Mouse (Mus musculus) ovary, postnatal 36 days (tissue): ENCODE data around the gene Itpkb.

Experiments
- DNase-seq: peaks from one replicate; pipeline ENCODE4 v3.0.0; 2022; ENCODE audit warnings: low spot score, mixed read lengths

Gene Itpkb

GRCm38 (mm10) chr1:180420496-180421164, 90.3 kb downstream of the Itpkb start:
- DNase-seq, result peak; percentile 48

- no peak for DNase-seq
These were observed 91.1 kb downstream of the Itpkb start for GRCm38 (mm10) chr1:180421165-180421909.

GRCm38 (mm10) chr1:180422076-180422828, 92.0 kb downstream of the Itpkb start:
- DNase-seq, result peak; percentile 66

- no peak for DNase-seq
These were observed 92.8 kb downstream of the Itpkb start for GRCm38 (mm10) chr1:180423008-180423639.

GRCm38 (mm10) chr1:180423931-180424330, 93.6 kb downstream of the Itpkb start:
- DNase-seq, result no peak

GRCm38 (mm10) chr1:180426405-180426804, 96.1 kb downstream of the Itpkb start:
- DNase-seq, result no peak

- DNase-seq, result no peak
These were observed 97.4 kb downstream of the Itpkb start for GRCm38 (mm10) chr1:180427685-180428084.

- DNase-seq, result peak; percentile 47
These were observed 97.9 kb downstream of the Itpkb start for GRCm38 (mm10) chr1:180428101-180428712.

- DNase-seq, result no peak
These were observed 98.6 kb downstream of the Itpkb start for GRCm38 (mm10) chr1:180428871-180429270.

- DNase-seq, result no peak
These were observed 99.5 kb downstream of the Itpkb start for GRCm38 (mm10) chr1:180429819-180430218.

- no peak for DNase-seq
These were observed 101.5 kb downstream of the Itpkb start for GRCm38 (mm10) chr1:180431833-180432232.

GRCm38 (mm10) chr1:180433098-180433538, 102.8 kb downstream of the Itpkb start:
- DNase-seq, result no peak

- DNase-seq, result peak; percentile 55
These were observed 103.7 kb downstream of the Itpkb start for GRCm38 (mm10) chr1:180433796-180434566.

- DNase-seq, result no peak
These were observed 104.6 kb downstream of the Itpkb start for GRCm38 (mm10) chr1:180434925-180435324.

GRCm38 (mm10) chr1:180439496-180439895, 109.2 kb downstream of the Itpkb start:
- DNase-seq, result no peak

GRCm38 (mm10) chr1:180444411-180444810, 114.1 kb downstream of the Itpkb start:
- DNase-seq, result no peak

- no peak for DNase-seq
These were observed 119.4 kb downstream of the Itpkb start for GRCm38 (mm10) chr1:180449641-180450040.

GRCm38 (mm10) chr1:180458274-180458673, 128.0 kb downstream of the Itpkb start:
- no peak for DNase-seq

- DNase-seq, result peak; percentile 21
These were observed 128.4 kb downstream of the Itpkb start for GRCm38 (mm10) chr1:180458680-180459079.

- no peak for DNase-seq
These were observed 130.4 kb downstream of the Itpkb start for GRCm38 (mm10) chr1:180460721-180461120.

GRCm38 (mm10) chr1:180462396-180462795, 132.1 kb downstream of the Itpkb start:
- no peak for DNase-seq
